Mouse (Mus musculus): ENCODE measurements around the gene Olfr1219. TPM values are rescaled to one million over a fixed set of nuclear protein-coding genes. Genes with fewer than 3 reads are reported as not detected.

The Olfr1219 gene
- not detected in 2 replicates for polyA plus RNA-seq (2015; fragmentation: Nextera tagmentation; extraction: Ambion mirVana)

DNA sequence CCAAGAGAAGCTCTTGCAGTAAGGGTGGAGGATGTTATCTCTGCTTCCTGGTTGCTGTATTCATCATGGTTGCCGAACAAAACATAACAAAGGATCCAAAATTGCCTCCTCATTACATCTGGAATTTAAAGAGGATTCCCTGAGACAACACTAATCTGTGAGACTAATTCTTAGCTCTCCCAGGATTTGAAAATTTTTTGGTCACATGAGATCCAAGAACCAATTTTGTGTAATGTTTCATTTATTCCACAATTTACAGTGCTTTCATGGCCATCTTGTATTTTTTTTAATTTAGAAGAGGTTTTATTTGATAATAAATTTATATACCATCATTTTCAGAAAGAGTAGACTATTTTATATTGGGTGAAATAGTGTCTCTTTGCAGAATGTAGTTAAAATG lies at the start of gene Olfr1219:
Gene Olfr1219 (minus strand): TSS at position 101 of the 400 bp plus-strand sequence.
- 54% methylated on average over 1 of the region's 1 CpGs for WGBS
- no peaks in the 10 kb centered on the region for H3K27me3 ChIP-seq
- no peaks in the 10 kb centered on the region for H3K4me1 ChIP-seq
- no peak within 1 kb of the TSS for H3K27ac ChIP-seq
- H3K9me3 ChIP-seq = no peaks in the 10 kb centered on the region
- ATAC-seq (ENCODE audit: borderline replicate concordance, extremely low read depth, low FRiP score, low TSS enrichment) = no peak
- H3K9ac ChIP-seq = no peak within 1 kb of the TSS
- no peaks in the 10 kb centered on the region for H3K36me3 ChIP-seq
- H3K4me3 ChIP-seq = no peak within 1 kb of the TSS
- no peak within 1 kb of the TSS for H3K4me2 ChIP-seq

DNA sequence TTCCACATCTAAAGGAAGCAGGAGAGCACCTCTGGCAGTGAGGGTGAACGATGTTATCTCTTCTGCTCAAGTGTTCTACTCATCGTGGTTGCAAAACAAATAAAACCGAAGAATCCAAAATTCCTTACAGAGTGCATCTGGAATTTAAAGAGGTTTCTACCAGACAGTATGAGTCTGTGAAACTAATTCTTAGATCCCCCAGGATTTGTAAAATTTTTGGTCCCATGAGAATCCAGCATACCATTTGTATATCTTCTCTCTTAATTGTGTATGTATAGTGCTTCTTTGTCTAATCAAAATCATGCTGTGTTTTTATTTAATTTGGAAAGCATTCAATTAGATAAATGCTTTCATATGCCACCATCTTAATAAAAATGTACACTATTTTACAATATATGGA lies 49.6 kb upstream of the Olfr1219 start, which contains the start of gene Olfr1222:
Gene Olfr1222 (minus strand): TSS at position 101 of the 400 bp plus-strand sequence.
- Histone ChIP-seq H3K27me3 (no peaks in the 10 kb centered on the region), H3K4me3 (no peak within 1 kb of the TSS), H3K9ac (no peak within 1 kb of the TSS), H3K27ac (no peak within 1 kb of the TSS), H3K4me2 (no peak within 1 kb of the TSS), H3K9me3 (no peaks in the 10 kb centered on the region), H3K4me1 (no peaks in the 10 kb centered on the region), H3K36me3 (no peaks in the 10 kb centered on the region)
- no peak for ATAC-seq (ENCODE audit: borderline replicate concordance, extremely low read depth, low FRiP score, low TSS enrichment)
- 35% methylated on average over 3 of the region's 3 CpGs for WGBS

DNA sequence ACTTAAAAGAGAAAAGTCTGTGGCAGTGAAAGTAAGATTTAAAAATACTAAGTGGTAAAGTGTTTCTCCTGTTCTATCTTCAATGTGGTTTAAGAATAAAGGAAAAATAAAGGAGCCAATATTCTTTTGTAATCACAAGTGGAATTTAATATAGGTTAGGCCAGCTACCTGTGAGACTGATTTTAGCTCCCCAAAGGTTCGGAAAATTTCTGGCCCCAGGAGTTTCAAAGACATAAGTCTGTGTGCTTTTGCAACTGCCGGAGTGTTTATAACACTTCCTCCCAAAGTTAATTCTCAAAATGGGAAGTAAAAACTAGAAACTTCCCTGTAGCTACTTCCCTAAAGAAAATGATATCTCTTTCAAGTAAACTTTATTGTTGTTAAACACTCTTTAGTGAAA lies 33.9 kb upstream of the Olfr1219 start, which contains the start of gene Olfr1221:
Gene Olfr1221 (minus strand): TSS at position 101 of the 400 bp plus-strand sequence.
- no peaks in the 10 kb centered on the region for H3K27me3 ChIP-seq
- no peaks in the 10 kb centered on the region for H3K4me1 ChIP-seq
- no peak within 1 kb of the TSS for H3K9ac ChIP-seq
- H3K4me2 ChIP-seq = no peak within 1 kb of the TSS
- no peaks in the 10 kb centered on the region for H3K36me3 ChIP-seq
- 79% methylated on average over 2 of the region's 2 CpGs for WGBS
- H3K4me3 ChIP-seq = no peak within 1 kb of the TSS
- H3K9me3 ChIP-seq = no peaks in the 10 kb centered on the region
- no peak for ATAC-seq (ENCODE audit: borderline replicate concordance, extremely low read depth, low FRiP score, low TSS enrichment)
- H3K27ac ChIP-seq = no peak within 1 kb of the TSS

DNA sequence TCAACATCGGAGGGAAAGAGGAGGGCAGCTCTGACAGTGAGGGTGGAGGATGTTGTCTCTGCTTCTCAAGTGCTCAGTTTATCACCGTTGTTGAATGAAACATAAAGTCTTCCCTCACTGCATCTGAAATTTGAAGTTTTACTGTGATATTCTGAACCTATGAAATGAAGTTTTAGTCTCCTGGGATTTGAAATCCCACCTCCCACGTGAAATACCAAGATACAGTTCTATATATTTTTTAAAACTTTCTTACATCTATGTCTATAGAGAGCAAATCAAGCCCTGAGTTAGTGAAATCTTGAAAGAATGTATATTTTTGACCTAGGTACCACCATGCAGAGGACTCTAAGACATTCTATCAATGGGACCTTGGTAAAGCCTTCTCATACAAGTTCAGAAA lies 23.4 kb upstream of the Olfr1219 start, which contains the start of gene Olfr1220:
Gene Olfr1220 (minus strand): TSS at position 101 of the 400 bp plus-strand sequence.
- WGBS = 63% methylated on average over 3 of the region's 3 CpGs
- Histone ChIP-seq H3K27ac (no peak within 1 kb of the TSS), H3K4me1 (no peaks in the 10 kb centered on the region), H3K36me3 (no peaks in the 10 kb centered on the region), H3K4me2 (no peak within 1 kb of the TSS), H3K4me3 (no peak within 1 kb of the TSS), H3K9me3 (no peaks in the 10 kb centered on the region), H3K9ac (no peak within 1 kb of the TSS), H3K27me3 (no peaks in the 10 kb centered on the region)
- ATAC-seq (ENCODE audit: borderline replicate concordance, extremely low read depth, low FRiP score, low TSS enrichment) = no peak

DNA sequence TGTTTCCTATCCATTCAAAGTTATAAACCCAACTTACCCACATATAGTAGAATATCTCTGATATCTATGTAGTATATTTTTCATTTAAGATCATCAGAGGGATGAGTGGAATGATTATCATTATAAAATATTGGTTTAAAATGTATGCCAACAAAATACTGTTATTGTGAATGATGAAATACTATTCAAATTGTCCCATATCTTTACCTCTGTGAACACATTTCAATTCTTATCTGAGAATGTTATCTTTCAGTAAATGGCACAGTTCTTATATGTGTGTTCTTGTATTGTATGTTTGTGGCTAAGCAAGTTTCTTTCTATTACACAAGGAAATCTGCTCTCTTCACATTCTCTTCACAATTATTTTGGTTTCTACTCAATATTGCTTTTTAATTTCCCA lies 22.3 kb upstream of the Olfr1219 start:
- no peak overlapping the region for H3K4me3 ChIP-seq
- H3K36me3 ChIP-seq = no peaks in the 10 kb centered on the region
- H3K4me1 ChIP-seq = no peaks in the 10 kb centered on the region
- H3K9me3 ChIP-seq = no peaks in the 10 kb centered on the region
- H3K9ac ChIP-seq = no peak overlapping the region
- H3K27me3 ChIP-seq = no peaks in the 10 kb centered on the region
- no peak overlapping the region for H3K4me2 ChIP-seq
- no peak overlapping the region for H3K27ac ChIP-seq
- no peak for ATAC-seq (ENCODE audit: borderline replicate concordance, extremely low read depth, low FRiP score, low TSS enrichment)

DNA sequence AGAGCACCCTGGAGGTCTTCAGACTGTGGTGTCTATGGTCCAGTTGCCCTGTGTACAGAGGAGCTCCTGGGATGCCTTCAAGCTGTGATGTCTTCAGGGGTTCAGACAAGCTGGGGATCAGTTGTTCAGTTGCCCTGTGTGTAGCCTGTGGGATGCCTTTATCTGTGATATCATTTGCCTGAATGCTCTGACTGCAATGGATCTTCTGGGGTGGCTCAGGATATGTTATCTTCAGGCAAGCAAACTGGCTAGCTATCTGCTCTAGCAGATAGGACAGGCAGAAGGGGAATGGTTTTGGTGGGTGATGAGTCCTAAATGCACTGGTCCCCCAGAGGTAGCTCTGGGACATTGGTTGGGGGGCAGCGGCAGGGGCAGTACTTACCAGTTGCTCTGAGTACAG lies 10.5 kb upstream of the Olfr1219 start:
- Histone ChIP-seq H3K9me3 (no peaks in the 10 kb centered on the region), H3K4me2 (no peak overlapping the region), H3K9ac (no peak overlapping the region), H3K36me3 (no peaks in the 10 kb centered on the region), H3K4me3 (no peak overlapping the region), H3K27ac (no peak overlapping the region), H3K27me3 (no peaks in the 10 kb centered on the region), H3K4me1 (no peaks in the 10 kb centered on the region)
- no peak for ATAC-seq (ENCODE audit: borderline replicate concordance, extremely low read depth, low FRiP score, low TSS enrichment)
- WGBS = 84% methylated on average over 1 of the region's 1 CpGs

DNA sequence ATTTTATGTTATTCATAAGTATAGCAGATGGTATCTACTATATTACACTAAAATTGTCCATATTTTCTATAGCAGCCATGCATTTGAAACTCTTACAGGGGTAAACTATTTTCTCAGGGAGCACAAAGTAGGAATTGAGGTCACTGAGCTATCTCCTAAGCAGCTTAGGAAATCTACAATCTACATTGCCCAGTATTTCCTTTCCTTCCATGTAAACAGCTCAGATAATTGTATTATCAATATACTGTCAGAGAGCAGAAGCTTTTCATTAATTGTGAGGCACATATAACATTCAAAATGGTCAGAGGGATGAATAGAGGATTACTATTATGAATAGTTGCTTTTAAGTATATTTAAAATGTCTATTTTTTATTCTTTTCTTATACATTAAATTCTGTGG lies 1.8 kb downstream of the Olfr1219 start:
- no peak for ATAC-seq (ENCODE audit: borderline replicate concordance, extremely low read depth, low FRiP score, low TSS enrichment)
- Histone ChIP-seq H3K27ac (no peak overlapping the region), H3K4me3 (no peak overlapping the region), H3K27me3 (no peaks in the 10 kb centered on the region), H3K9me3 (no peaks in the 10 kb centered on the region), H3K36me3 (no peaks in the 10 kb centered on the region), H3K4me2 (no peak overlapping the region), H3K4me1 (no peaks in the 10 kb centered on the region), H3K9ac (no peak overlapping the region)

DNA sequence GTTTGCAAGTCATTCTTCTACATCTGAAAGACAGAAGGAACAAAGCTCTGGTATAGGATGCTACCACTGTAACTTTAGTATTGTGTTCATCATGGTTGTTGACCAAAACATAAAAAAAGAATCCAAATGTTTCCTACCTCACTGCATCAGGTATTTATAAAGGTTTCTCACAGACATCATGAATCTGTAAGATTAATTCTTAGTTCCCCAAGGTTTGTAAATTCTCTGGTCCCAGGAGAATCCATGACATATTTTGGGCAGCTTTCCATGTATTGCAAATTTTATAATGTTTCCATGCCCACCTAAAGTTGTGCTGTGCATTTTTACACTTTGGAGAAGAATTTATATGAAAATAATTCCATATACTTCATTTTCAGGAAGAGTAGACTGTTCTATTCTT lies 22.2 kb downstream of the Olfr1219 start, which contains the start of gene Olfr1218:
Gene Olfr1218 (minus strand): TSS at position 101 of the 400 bp plus-strand sequence.
- Histone ChIP-seq H3K4me2 (no peak within 1 kb of the TSS), H3K27ac (no peak within 1 kb of the TSS), H3K4me3 (no peak within 1 kb of the TSS), H3K4me1 (no peaks in the 10 kb centered on the region), H3K9ac (no peak within 1 kb of the TSS), H3K36me3 (no peaks in the 10 kb centered on the region), H3K27me3 (no peaks in the 10 kb centered on the region), H3K9me3 (no peaks in the 10 kb centered on the region)
- ATAC-seq (ENCODE audit: borderline replicate concordance, extremely low read depth, low FRiP score, low TSS enrichment) = no peak

DNA sequence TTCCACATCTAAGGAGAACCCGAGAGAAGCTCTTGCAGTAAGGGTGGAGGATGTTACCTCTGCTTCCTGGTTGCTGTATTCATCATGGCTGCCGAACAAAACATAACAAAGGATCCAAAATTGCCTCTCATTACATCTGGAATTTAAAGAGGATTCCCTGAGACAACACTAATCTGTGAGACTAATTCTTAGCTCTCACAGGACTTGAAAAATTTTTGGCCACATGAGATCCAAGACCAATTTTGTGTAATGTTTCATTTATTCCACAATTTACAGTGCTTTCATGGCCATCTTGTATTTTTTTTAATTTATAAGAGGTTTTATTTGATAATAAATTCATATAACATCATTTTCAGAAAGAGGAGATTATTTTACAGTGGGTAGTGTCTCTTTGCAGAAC lies 51.3 kb downstream of the Olfr1219 start, which contains the start of gene Olfr1217:
Gene Olfr1217 (minus strand): TSS at position 101 of the 400 bp plus-strand sequence.
- no peaks in the 10 kb centered on the region for H3K36me3 ChIP-seq
- no peak for ATAC-seq (ENCODE audit: borderline replicate concordance, extremely low read depth, low FRiP score, low TSS enrichment)
- H3K4me3 ChIP-seq = no peak within 1 kb of the TSS
- no peaks in the 10 kb centered on the region for H3K9me3 ChIP-seq
- H3K4me1 ChIP-seq = no peaks in the 10 kb centered on the region
- H3K9ac ChIP-seq = no peak within 1 kb of the TSS
- H3K4me2 ChIP-seq = no peak within 1 kb of the TSS
- H3K27ac ChIP-seq = no peak within 1 kb of the TSS
- 58% methylated on average over 2 of the region's 2 CpGs for WGBS
- no peaks in the 10 kb centered on the region for H3K27me3 ChIP-seq

Other genes with a start within 250 kb of the Olfr1219 start
- not detected in 2 replicates for gene Olfr1204, start 234.2 kb downstream of the Olfr1219 start, polyA plus RNA-seq (2015; fragmentation: Nextera tagmentation; extraction: Ambion mirVana)
- not detected in 2 replicates for gene Olfr1206, start 220.3 kb downstream of the Olfr1219 start, polyA plus RNA-seq (2015; fragmentation: Nextera tagmentation; extraction: Ambion mirVana)
- gene Olfr1208, start 181.2 kb downstream of the Olfr1219 start, polyA plus RNA-seq (2015; fragmentation: Nextera tagmentation; extraction: Ambion mirVana) = not detected in 2 replicates
- gene Olfr1209, start 168.4 kb downstream of the Olfr1219 start, polyA plus RNA-seq (2015; fragmentation: Nextera tagmentation; extraction: Ambion mirVana) = not detected in 2 replicates
- gene Olfr1211, start 145.4 kb downstream of the Olfr1219 start, polyA plus RNA-seq (2015; fragmentation: Nextera tagmentation; extraction: Ambion mirVana) = not detected in 2 replicates
- gene Olfr1212, start 129.5 kb downstream of the Olfr1219 start, polyA plus RNA-seq (2015; fragmentation: Nextera tagmentation; extraction: Ambion mirVana) = not detected in 2 replicates
- not detected in 2 replicates for gene Gm13762, start 103.2 kb downstream of the Olfr1219 start, polyA plus RNA-seq (2015; fragmentation: Nextera tagmentation; extraction: Ambion mirVana)
- gene Olfr1214, start 90.9 kb downstream of the Olfr1219 start, polyA plus RNA-seq (2015; fragmentation: Nextera tagmentation; extraction: Ambion mirVana) = not detected in 2 replicates
- not detected in 2 replicates for gene Olfr1215, start 76.5 kb downstream of the Olfr1219 start, polyA plus RNA-seq (2015; fragmentation: Nextera tagmentation; extraction: Ambion mirVana)
- not detected in 2 replicates for gene Olfr1216, start 65.2 kb downstream of the Olfr1219 start, polyA plus RNA-seq (2015; fragmentation: Nextera tagmentation; extraction: Ambion mirVana)
- not detected in 2 replicates for gene Olfr1217, start 51.4 kb downstream of the Olfr1219 start, polyA plus RNA-seq (2015; fragmentation: Nextera tagmentation; extraction: Ambion mirVana)
- gene Olfr1218, start 22.3 kb downstream of the Olfr1219 start, polyA plus RNA-seq (2015; fragmentation: Nextera tagmentation; extraction: Ambion mirVana) = not detected in 2 replicates
- not detected in 2 replicates for gene Olfr1220, start 23.3 kb upstream of the Olfr1219 start, polyA plus RNA-seq (2015; fragmentation: Nextera tagmentation; extraction: Ambion mirVana)
- gene Olfr1221, start 33.8 kb upstream of the Olfr1219 start, polyA plus RNA-seq (2015; fragmentation: Nextera tagmentation; extraction: Ambion mirVana) = not detected in 2 replicates
- gene Olfr1222, start 49.5 kb upstream of the Olfr1219 start, polyA plus RNA-seq (2015; fragmentation: Nextera tagmentation; extraction: Ambion mirVana) = not detected in 2 replicates
- gene Olfr1223, start 68.0 kb upstream of the Olfr1219 start, polyA plus RNA-seq (2015; fragmentation: Nextera tagmentation; extraction: Ambion mirVana) = not detected in 2 replicates
- not detected in 2 replicates for gene Olfr1224-ps1, start 80.6 kb upstream of the Olfr1219 start, polyA plus RNA-seq (2015; fragmentation: Nextera tagmentation; extraction: Ambion mirVana)
- gene Olfr1225, start 91.2 kb upstream of the Olfr1219 start, polyA plus RNA-seq (2015; fragmentation: Nextera tagmentation; extraction: Ambion mirVana) = not detected in 2 replicates
- not detected in 2 replicates for gene Olfr1226, start 116.5 kb upstream of the Olfr1219 start, polyA plus RNA-seq (2015; fragmentation: Nextera tagmentation; extraction: Ambion mirVana)
- gene Olfr1228, start 170.5 kb upstream of the Olfr1219 start, polyA plus RNA-seq (2015; fragmentation: Nextera tagmentation; extraction: Ambion mirVana) = not detected in 2 replicates
- not detected in 2 replicates for gene Olfr1229, start 204.5 kb upstream of the Olfr1219 start, polyA plus RNA-seq (2015; fragmentation: Nextera tagmentation; extraction: Ambion mirVana)
- gene Olfr1230, start 213.8 kb upstream of the Olfr1219 start, polyA plus RNA-seq (2015; fragmentation: Nextera tagmentation; extraction: Ambion mirVana) = not detected in 2 replicates
- gene Olfr1231, start 223.6 kb upstream of the Olfr1219 start, polyA plus RNA-seq (2015; fragmentation: Nextera tagmentation; extraction: Ambion mirVana) = not detected in 2 replicates
- gene Olfr1232, start 246.2 kb upstream of the Olfr1219 start, polyA plus RNA-seq (2015; fragmentation: Nextera tagmentation; extraction: Ambion mirVana) = not detected in 2 replicates